Mouse (Mus musculus): ENCODE data around the gene Acin1.

- no peak for TF ChIP-seq CTCF (IDR thresholded peaks at IDR 0.05; ENCODE audit: borderline replicate concordance, insufficient read depth, low read depth, low read length)
- no peak for TF ChIP-seq POLR2A (IDR thresholded peaks at IDR 0.05; ENCODE audit: borderline replicate concordance, insufficient read depth, low read length)
Measured at GRCm38 (mm10) chr14:54703207-54703606, 16.5 kb upstream of the Acin1 start.
